Mouse (Mus musculus): Measurements from ENCODE around the gene Atrip. TPM values are rescaled to one million over a fixed set of nuclear protein-coding genes. Genes with fewer than 3 reads are reported as not detected.

Atrip gene
- 23.1 and 23.4 TPM in 2 replicates for polyA plus RNA-seq (2015; fragmentation: Nextera tagmentation; extraction: Ambion mirVana)

GRCm38 (mm10) chr9:109073661-109074573 lies at the start of gene Atrip:
Gene Atrip, minus strand, starts transcription at chr9:109074124.
- peak within 1 kb of the TSS; percentile 82 for H3K4me3 ChIP-seq (replicated peaks; ENCODE audit: low read length)
- peak within 1 kb of the TSS; percentile 68 for H3K27ac ChIP-seq (ENCODE audit: low read length)
- 0 out of 2 replicates have a peak, but pooled peaks cover 6% of the 10 kb centered on the region for H3K36me3 ChIP-seq (ENCODE audit: control insufficient read depth, insufficient read depth, low read length)
- peak; percentile 98 for ATAC-seq (ENCODE audit: insufficient read depth, low FRiP score)
- peak within 1 kb of the TSS; percentile 85 for H3K4me2 ChIP-seq (ENCODE audit: low read depth, low read length)
- H3K27me3 ChIP-seq (ENCODE audit: control insufficient read depth, insufficient read depth, low read length): no peaks in the 10 kb centered on the region
- no peaks in the 10 kb centered on the region for H3K9me3 ChIP-seq (replicated peaks; ENCODE audit: control insufficient read depth, low read length)
- H3K9ac ChIP-seq (ENCODE audit: low read length): peak within 1 kb of the TSS; percentile 90
- H3K4me1 ChIP-seq (ENCODE audit: control insufficient read depth, insufficient read depth, low read length): peaks cover 15% of the 10 kb centered on the region
- under 1% methylated on average over 57 of the region's 57 CpGs for WGBS

- Histone ChIP-seq H3K4me1 (ENCODE audit: control insufficient read depth, insufficient read depth, low read length) (no peaks in the 10 kb centered on the region), H3K9me3 (replicated peaks; ENCODE audit: control insufficient read depth, low read length) (no peaks in the 10 kb centered on the region), H3K4me2 (ENCODE audit: low read depth, low read length) (no peak overlapping the region), H3K9ac (ENCODE audit: low read length) (no peak overlapping the region), H3K27ac (ENCODE audit: low read length) (no peak overlapping the region), H3K4me3 (replicated peaks; ENCODE audit: low read length) (no peak overlapping the region), H3K36me3 (ENCODE audit: control insufficient read depth, insufficient read depth, low read length) (no peaks in the 10 kb centered on the region), H3K27me3 (ENCODE audit: control insufficient read depth, insufficient read depth, low read length) (no peaks in the 10 kb centered on the region)
- ATAC-seq (ENCODE audit: insufficient read depth, low FRiP score): no peak
- WGBS: 40% methylated on average over 6 of the region's 6 CpGs
These were observed 49.3 kb upstream of the Atrip start for GRCm38 (mm10) chr9:109123266-109123665.

- H3K4me2 ChIP-seq (ENCODE audit: low read depth, low read length): no peak overlapping the region
- H3K4me1 ChIP-seq (ENCODE audit: control insufficient read depth, insufficient read depth, low read length): no peaks in the 10 kb centered on the region
- H3K36me3 ChIP-seq (ENCODE audit: control insufficient read depth, insufficient read depth, low read length): 0 out of 2 replicates have a peak, but pooled peaks cover 4% of the 10 kb centered on the region
- no peak overlapping the region for H3K9ac ChIP-seq (ENCODE audit: low read length)
- ATAC-seq (ENCODE audit: insufficient read depth, low FRiP score): no peak
- WGBS: 39% methylated on average over 2 of the region's 2 CpGs
- no peaks in the 10 kb centered on the region for H3K9me3 ChIP-seq (replicated peaks; ENCODE audit: control insufficient read depth, low read length)
- no peak overlapping the region for H3K4me3 ChIP-seq (replicated peaks; ENCODE audit: low read length)
- H3K27me3 ChIP-seq (ENCODE audit: control insufficient read depth, insufficient read depth, low read length): no peaks in the 10 kb centered on the region
- no peak overlapping the region for H3K27ac ChIP-seq (ENCODE audit: low read length)
These were observed 48.7 kb upstream of the Atrip start for GRCm38 (mm10) chr9:109122553-109123085.

DNA sequence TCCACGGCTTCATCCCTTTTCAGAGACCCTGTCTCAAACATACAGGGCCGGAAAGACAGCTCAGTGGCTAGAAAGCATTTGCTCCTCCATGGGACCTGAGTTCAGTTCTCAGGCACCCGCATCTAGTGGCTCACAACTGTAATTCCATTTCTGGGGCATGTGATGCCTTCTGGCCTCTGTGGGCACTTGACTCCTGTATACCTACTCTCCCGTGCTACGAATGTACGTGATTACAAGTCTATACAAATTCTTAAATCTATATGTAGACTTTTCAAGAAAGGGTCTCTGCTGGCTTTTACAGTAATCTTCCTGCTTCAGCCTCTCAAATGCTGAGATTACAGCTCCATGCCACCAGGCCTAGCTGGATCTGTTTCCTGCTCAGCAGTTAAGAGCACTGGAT lies 47.0 kb upstream of the Atrip start:
- Histone ChIP-seq H3K4me1 (ENCODE audit: control insufficient read depth, insufficient read depth, low read length) (no peaks in the 10 kb centered on the region), H3K27ac (ENCODE audit: low read length) (no peak overlapping the region), H3K9ac (ENCODE audit: low read length) (no peak overlapping the region), H3K4me2 (ENCODE audit: low read depth, low read length) (no peak overlapping the region), H3K27me3 (ENCODE audit: control insufficient read depth, insufficient read depth, low read length) (no peaks in the 10 kb centered on the region), H3K36me3 (ENCODE audit: control insufficient read depth, insufficient read depth, low read length) (0 out of 2 replicates have a peak, but pooled peaks cover 4% of the 10 kb centered on the region), H3K9me3 (replicated peaks; ENCODE audit: control insufficient read depth, low read length) (no peaks in the 10 kb centered on the region), H3K4me3 (replicated peaks; ENCODE audit: low read length) (no peak overlapping the region)
- 81% methylated on average over 6 of the region's 6 CpGs for WGBS
- ATAC-seq (ENCODE audit: insufficient read depth, low FRiP score): no peak

- Histone ChIP-seq H3K4me1 (ENCODE audit: control insufficient read depth, insufficient read depth, low read length) (no peaks in the 10 kb centered on the region), H3K9ac (ENCODE audit: low read length) (no peak overlapping the region), H3K27me3 (ENCODE audit: control insufficient read depth, insufficient read depth, low read length) (no peaks in the 10 kb centered on the region), H3K27ac (ENCODE audit: low read length) (peak overlapping the region; percentile 82), H3K36me3 (ENCODE audit: control insufficient read depth, insufficient read depth, low read length) (peaks cover 11% of the 10 kb centered on the region; the same call in 1 of the 2 replicates), H3K4me2 (ENCODE audit: low read depth, low read length) (no peak overlapping the region), H3K4me3 (replicated peaks; ENCODE audit: low read length) (no peak overlapping the region), H3K9me3 (replicated peaks; ENCODE audit: control insufficient read depth, low read length) (no peaks in the 10 kb centered on the region)
- peak; percentile 72; the same call in 1 of the 2 replicates for ATAC-seq (ENCODE audit: insufficient read depth, low FRiP score)
- WGBS: 76% methylated on average over 9 of the region's 9 CpGs
These were observed 45.6 kb upstream of the Atrip start for GRCm38 (mm10) chr9:109119571-109119970.

GRCm38 (mm10) chr9:109118106-109118505 lies 44.2 kb upstream of the Atrip start:
- WGBS: 86% methylated on average over 4 of the region's 4 CpGs
- no peaks in the 10 kb centered on the region for H3K27me3 ChIP-seq (ENCODE audit: control insufficient read depth, insufficient read depth, low read length)
- ATAC-seq (ENCODE audit: insufficient read depth, low FRiP score): no peak

GRCm38 (mm10) chr9:109116205-109116604 lies 42.3 kb upstream of the Atrip start:
- H3K9me3 ChIP-seq (replicated peaks; ENCODE audit: control insufficient read depth, low read length): no peaks in the 10 kb centered on the region
- H3K4me2 ChIP-seq (ENCODE audit: low read depth, low read length): no peak overlapping the region
- no peaks in the 10 kb centered on the region for H3K27me3 ChIP-seq (ENCODE audit: control insufficient read depth, insufficient read depth, low read length)
- 84% methylated on average over 10 of the region's 10 CpGs for WGBS
- no peak for ATAC-seq (ENCODE audit: insufficient read depth, low FRiP score)
- H3K27ac ChIP-seq (ENCODE audit: low read length): no peak overlapping the region
- H3K9ac ChIP-seq (ENCODE audit: low read length): no peak overlapping the region
- peaks cover 18% of the 10 kb centered on the region; the same call in 1 of the 2 replicates for H3K36me3 ChIP-seq (ENCODE audit: control insufficient read depth, insufficient read depth, low read length)
- H3K4me1 ChIP-seq (ENCODE audit: control insufficient read depth, insufficient read depth, low read length): no peaks in the 10 kb centered on the region
- no peak overlapping the region for H3K4me3 ChIP-seq (replicated peaks; ENCODE audit: low read length)

More at GRCm38 (mm10) chr9:109118106-109118505, 44.2 kb upstream of the Atrip start:
- Histone ChIP-seq H3K9ac (ENCODE audit: low read length) (no peak overlapping the region), H3K4me3 (replicated peaks; ENCODE audit: low read length) (no peak overlapping the region), H3K9me3 (replicated peaks; ENCODE audit: control insufficient read depth, low read length) (no peaks in the 10 kb centered on the region), H3K27ac (ENCODE audit: low read length) (no peak overlapping the region), H3K4me1 (ENCODE audit: control insufficient read depth, insufficient read depth, low read length) (no peaks in the 10 kb centered on the region), H3K36me3 (ENCODE audit: control insufficient read depth, insufficient read depth, low read length) (peaks cover 15% of the 10 kb centered on the region; the same call in 1 of the 2 replicates), H3K4me2 (ENCODE audit: low read depth, low read length) (no peak overlapping the region)

- Histone ChIP-seq H3K36me3 (ENCODE audit: control insufficient read depth, insufficient read depth, low read length) (peaks cover 19% of the 10 kb centered on the region; the same call in 1 of the 2 replicates), H3K4me3 (replicated peaks; ENCODE audit: low read length) (no peak overlapping the region)
These were observed 40.9 kb upstream of the Atrip start for GRCm38 (mm10) chr9:109114871-109115270.

GRCm38 (mm10) chr9:109114276-109114675 lies 40.4 kb upstream of the Atrip start:
- H3K27ac ChIP-seq (ENCODE audit: low read length): no peak overlapping the region
- H3K27me3 ChIP-seq (ENCODE audit: control insufficient read depth, insufficient read depth, low read length): no peaks in the 10 kb centered on the region
- H3K4me2 ChIP-seq (ENCODE audit: low read depth, low read length): no peak overlapping the region
- peaks cover 19% of the 10 kb centered on the region; the same call in 1 of the 2 replicates for H3K36me3 ChIP-seq (ENCODE audit: control insufficient read depth, insufficient read depth, low read length)
- no peaks in the 10 kb centered on the region for H3K9me3 ChIP-seq (replicated peaks; ENCODE audit: control insufficient read depth, low read length)
- ATAC-seq (ENCODE audit: insufficient read depth, low FRiP score): no peak
- no peaks in the 10 kb centered on the region for H3K4me1 ChIP-seq (ENCODE audit: control insufficient read depth, insufficient read depth, low read length)
- H3K4me3 ChIP-seq (replicated peaks; ENCODE audit: low read length): no peak overlapping the region
- 90% methylated on average over 11 of the region's 11 CpGs for WGBS
- no peak overlapping the region for H3K9ac ChIP-seq (ENCODE audit: low read length)

More at GRCm38 (mm10) chr9:109114871-109115270, 40.9 kb upstream of the Atrip start:
- no peaks in the 10 kb centered on the region for H3K27me3 ChIP-seq (ENCODE audit: control insufficient read depth, insufficient read depth, low read length)
- H3K9me3 ChIP-seq (replicated peaks; ENCODE audit: control insufficient read depth, low read length): no peaks in the 10 kb centered on the region
- no peak for ATAC-seq (ENCODE audit: insufficient read depth, low FRiP score)
- H3K4me2 ChIP-seq (ENCODE audit: low read depth, low read length): no peak overlapping the region
- 88% methylated on average over 7 of the region's 7 CpGs for WGBS
- no peaks in the 10 kb centered on the region for H3K4me1 ChIP-seq (ENCODE audit: control insufficient read depth, insufficient read depth, low read length)
- H3K27ac ChIP-seq (ENCODE audit: low read length): no peak overlapping the region
- no peak overlapping the region for H3K9ac ChIP-seq (ENCODE audit: low read length)

Measured in stomach, embryonic 16.5 days (tissue).